Mouse (Mus musculus): ENCODE measurements around the gene Dync1li1. TPM values are rescaled to one million over a fixed set of nuclear protein-coding genes. Genes with fewer than 3 reads are reported as not detected.
A peak's percentile ranks its signal among the peaks of the same experiment; 100 is the strongest.

The Dync1li1 gene
- 85.6 and 87.7 TPM in 2 replicates for total RNA-seq (2014; rRNA removed)
- polyA plus RNA-seq (2015; fragmentation: Nextera tagmentation; extraction: Ambion mirVana) = 144 and 145 TPM in 2 replicates

GRCm38 (mm10) chr9:114688252-114688952 is at the start of gene Dync1li1:
TSS of gene Dync1li1 (plus strand) at chr9:114688790.
- Histone ChIP-seq H3K27ac (peak within 1 kb of the TSS; percentile 98), H3K36me3 (ENCODE audit: insufficient read depth, low read length) (peaks cover 10% of the 10 kb centered on the region), H3K4me1 (ENCODE audit: insufficient read depth, low read length) (peaks cover 15% of the 10 kb centered on the region), H3K9me3 (ENCODE audit: low read length) (no peaks in the 10 kb centered on the region), H3K27me3 (ENCODE audit: insufficient read depth, low read length) (no peaks in the 10 kb centered on the region), H3K4me2 (ENCODE audit: low read depth, low read length) (peak within 1 kb of the TSS; percentile 78), H3K9ac (replicated peaks; ENCODE audit: low read length) (peak within 1 kb of the TSS; percentile 99), H3K4me3 (ENCODE audit: low read length) (peak within 1 kb of the TSS; percentile 98)
- no peak for TF ChIP-seq CTCF (IDR thresholded peaks at IDR 0.05; ENCODE audit: low read depth)
- DNase-seq (ENCODE audit: low spot score) (peak; percentile 99), ATAC-seq (peak; percentile 97)
- WGBS = under 1% methylated on average over 54 of the region's 57 CpGs

- ATAC-seq = no peak
Observed at GRCm38 (mm10) chr9:114639186-114639748, 49.3 kb upstream of the Dync1li1 start.

GRCm38 (mm10) chr9:114639839-114640646 is 48.5 kb upstream of the Dync1li1 start, which contains the start of gene Cnot10:
TSS of gene Cnot10 (minus strand) at chr9:114640184.
- Histone ChIP-seq H3K9ac (replicated peaks; ENCODE audit: low read length) (peak within 1 kb of the TSS; percentile 57), H3K4me2 (ENCODE audit: low read depth, low read length) (peak within 1 kb of the TSS; percentile 84), H3K27me3 (ENCODE audit: insufficient read depth, low read length) (0 out of 2 replicates have a peak, but pooled peaks cover 7% of the 10 kb centered on the region), H3K36me3 (ENCODE audit: insufficient read depth, low read length) (no peaks in the 10 kb centered on the region), H3K27ac (peak within 1 kb of the TSS; percentile 87), H3K4me1 (ENCODE audit: insufficient read depth, low read length) (peaks cover 5% of the 10 kb centered on the region; the same call in 1 of the 2 replicates), H3K9me3 (ENCODE audit: low read length) (no peaks in the 10 kb centered on the region), H3K4me3 (ENCODE audit: low read length) (peak within 1 kb of the TSS; percentile 70)
- ATAC-seq = peak; percentile 98
- 4% methylated on average over 51 of the region's 51 CpGs for whole genome bisulfite sequencing
- peak; percentile 99 for DNase-seq (ENCODE audit: low spot score)
- TF ChIP-seq CTCF (IDR thresholded peaks at IDR 0.05; ENCODE audit: low read depth) = peak; percentile 52

More at GRCm38 (mm10) chr9:114639186-114639748, 49.3 kb upstream of the Dync1li1 start:
- peak overlapping the region; percentile 70 for H3K4me3 ChIP-seq (ENCODE audit: low read length)
- peak overlapping the region; percentile 57 for H3K9ac ChIP-seq (replicated peaks; ENCODE audit: low read length)
- H3K4me2 ChIP-seq (ENCODE audit: low read depth, low read length) = peak overlapping the region; percentile 84
- no peaks in the 10 kb centered on the region for H3K36me3 ChIP-seq (ENCODE audit: insufficient read depth, low read length)
- peaks cover 5% of the 10 kb centered on the region; the same call in 1 of the 2 replicates for H3K4me1 ChIP-seq (ENCODE audit: insufficient read depth, low read length)
- WGBS = 14% methylated on average over 18 of the region's 18 CpGs
- TF ChIP-seq CTCF (IDR thresholded peaks at IDR 0.05; ENCODE audit: low read depth) = no peak
- no peaks in the 10 kb centered on the region for H3K9me3 ChIP-seq (ENCODE audit: low read length)
- H3K27ac ChIP-seq = peak overlapping the region; percentile 87
- 0 out of 2 replicates have a peak, but pooled peaks cover 7% of the 10 kb centered on the region for H3K27me3 ChIP-seq (ENCODE audit: insufficient read depth, low read length)
- peak; percentile 15 for DNase-seq (ENCODE audit: low spot score)

- no peaks in the 10 kb centered on the region for H3K36me3 ChIP-seq (ENCODE audit: insufficient read depth, low read length)
- 0 out of 2 replicates have a peak, but pooled peaks cover 7% of the 10 kb centered on the region for H3K27me3 ChIP-seq (ENCODE audit: insufficient read depth, low read length)
- DNase-seq (ENCODE audit: low spot score) = no peak
- H3K27ac ChIP-seq = no peak overlapping the region
- no peak overlapping the region for H3K4me2 ChIP-seq (ENCODE audit: low read depth, low read length)
- no peaks in the 10 kb centered on the region for H3K9me3 ChIP-seq (ENCODE audit: low read length)
- H3K9ac ChIP-seq (replicated peaks; ENCODE audit: low read length) = no peak overlapping the region
- no peak for TF ChIP-seq CTCF (IDR thresholded peaks at IDR 0.05; ENCODE audit: low read depth)
- no peak for ATAC-seq
- no peak overlapping the region for H3K4me3 ChIP-seq (ENCODE audit: low read length)
- no peaks in the 10 kb centered on the region for H3K4me1 ChIP-seq (ENCODE audit: insufficient read depth, low read length)
- WGBS = 86% methylated on average over 12 of the region's 12 CpGs
Observed at GRCm38 (mm10) chr9:114646556-114647505, 41.8 kb upstream of the Dync1li1 start.

- Histone ChIP-seq H3K4me1 (ENCODE audit: insufficient read depth, low read length) (no peaks in the 10 kb centered on the region), H3K27ac (no peak overlapping the region), H3K9me3 (ENCODE audit: low read length) (no peaks in the 10 kb centered on the region), H3K27me3 (ENCODE audit: insufficient read depth, low read length) (0 out of 2 replicates have a peak, but pooled peaks cover 7% of the 10 kb centered on the region), H3K4me3 (ENCODE audit: low read length) (no peak overlapping the region), H3K9ac (replicated peaks; ENCODE audit: low read length) (no peak overlapping the region), H3K36me3 (ENCODE audit: insufficient read depth, low read length) (no peaks in the 10 kb centered on the region), H3K4me2 (ENCODE audit: low read depth, low read length) (no peak overlapping the region)
- 81% methylated on average over 28 of the region's 28 CpGs for WGBS
- no peak for TF ChIP-seq CTCF (IDR thresholded peaks at IDR 0.05; ENCODE audit: low read depth)
- DNase-seq (ENCODE audit: low spot score) (no peak), ATAC-seq (no peak)
Observed at GRCm38 (mm10) chr9:114647506-114648432, 40.8 kb upstream of the Dync1li1 start.
